Mouse (Mus musculus) small intestine, adult 2 months (tissue): ENCODE data around the gene Gsk3b. TPM values are rescaled to one million over a fixed set of nuclear protein-coding genes. Genes with fewer than 3 reads are reported as not detected.

ENCODE experiments used
- H3K27ac ChIP-seq: fragments of 200-500 bp; 2 replicates; pipeline ENCODE4 v1.5.1; 2012; ENCODE audit warnings: low read depth, low read length, control low read depth, inconsistent platforms; ENCODE audit not compliant: insufficient read depth
- H3K27me3 ChIP-seq: fragments of 200-500 bp; 2 replicates; pipeline ENCODE4 v1.6.1; 2012; ENCODE audit warnings: mild to moderate bottlenecking, moderate library complexity, low read length, inconsistent platforms; ENCODE audit not compliant: control insufficient read depth, insufficient read depth
- H3K36me3 ChIP-seq: fragments of 200-500 bp; 2 replicates; pipeline ENCODE4 v1.6.1; 2012; ENCODE audit warnings: mild to moderate bottlenecking, low read length, control low read depth, inconsistent platforms; ENCODE audit not compliant: control insufficient read depth, insufficient read depth
- H3K4me1 ChIP-seq: fragments of 200-500 bp; 2 replicates; pipeline ENCODE4 v1.6.1; 2012; ENCODE audit warnings: low read length, inconsistent platforms, mixed read lengths; ENCODE audit not compliant: control insufficient read depth, insufficient read depth, insufficient read length
- H3K4me3 ChIP-seq: fragments of 200-500 bp; 2 replicates; pipeline ENCODE4 v1.5.1; 2012; ENCODE audit warnings: low read depth, mild to moderate bottlenecking, control low read depth, inconsistent platforms, low read length, moderate library complexity
- CTCF ChIP-seq: fragments of 200-500 bp; IDR thresholded peaks from 2 replicates; pipeline ENCODE4 v1.5.1; 2012; ENCODE audit warnings: low read depth, mild to moderate bottlenecking, control low read depth, inconsistent platforms, low read length, moderate library complexity, mixed read lengths; ENCODE audit not compliant: insufficient replicate concordance, insufficient read length; ENCODE audit errors: extremely low read depth
- POLR2A ChIP-seq: fragments of 200-500 bp; IDR thresholded peaks from 2 replicates; pipeline ENCODE4 v1.6.1; 2012; ENCODE audit warnings: low read depth, mild to moderate bottlenecking, control low read depth, inconsistent platforms, low read length, moderate library complexity
- WGBS: fragments of 180-500 bp; shearing (Covaris S2); methylation state at CpG from one replicate; pipeline ENCODE4 v1.1.7; 2018; 5-methylcytosine and 5-hydroxymethylcytosine counted together
- polyA plus RNA-seq: library from polyadenylated mRNA; depleted of rRNA; stranded (reverse); fragments of >200 nt; gene quantifications from 2 replicates; pipeline ENCODE4 v1.2.3, GENCODE M21; 2012

Gene Gsk3b
- polyA plus RNA-seq, 1 experiment: 18.7 TPM

DNA sequence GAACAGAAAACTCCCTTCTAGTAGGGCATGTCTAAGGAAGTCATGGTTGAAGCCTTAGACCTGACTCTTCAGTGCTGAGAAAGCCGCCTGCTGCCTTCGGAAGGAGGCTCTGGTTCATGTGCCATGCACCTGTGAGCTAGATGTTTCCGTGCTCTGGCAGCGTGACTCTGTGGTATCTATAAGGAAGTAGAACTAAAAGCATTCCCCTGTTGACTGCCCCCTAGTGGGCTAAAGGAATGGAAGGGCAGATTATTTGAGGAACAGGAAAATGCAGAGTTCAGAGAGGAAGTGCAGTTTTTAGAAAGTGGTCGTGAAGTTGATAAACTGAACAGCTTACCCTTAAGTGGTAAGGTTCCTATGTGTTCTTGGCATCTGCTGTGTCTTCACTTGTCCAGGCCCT lies 150.9 kb downstream of the Gsk3b start:
- H3K4me1 ChIP-seq: no peaks in the 10 kb centered on the region
- H3K36me3 ChIP-seq: peaks cover 17% of the 10 kb centered on the region
- H3K27me3 ChIP-seq: no peaks in the 10 kb centered on the region
- no peak overlapping the region for H3K27ac ChIP-seq
- 18% methylated on average over 5 of the region's 5 CpGs for WGBS
- TF ChIP-seq POLR2A (no peak), CTCF (0 out of 2 replicates have a peak, but pooled peaks have one; percentile 27)
- H3K4me3 ChIP-seq: no peak overlapping the region

DNA sequence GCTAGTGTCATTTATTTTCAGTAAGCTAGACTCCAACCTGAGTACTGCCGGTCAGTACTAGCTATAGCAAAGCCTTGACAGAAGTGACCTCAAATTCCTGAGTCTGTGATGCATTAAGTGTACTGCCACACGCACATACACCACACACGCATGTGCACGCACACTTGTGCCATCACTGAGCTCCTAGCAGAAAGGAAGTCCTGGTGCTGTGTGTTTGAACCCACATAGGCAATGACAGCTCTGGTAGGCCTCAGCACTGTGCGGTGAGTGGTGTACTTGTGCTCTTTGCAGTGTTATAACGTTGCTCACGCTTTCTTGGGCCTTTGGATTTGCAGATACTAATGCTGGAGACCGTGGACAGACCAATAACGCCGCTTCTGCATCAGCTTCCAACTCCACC lies 151.4 kb downstream of the Gsk3b start:
- H3K4me3 ChIP-seq: no peak overlapping the region
- 96% methylated on average over 10 of the region's 10 CpGs for WGBS
- H3K27ac ChIP-seq: no peak overlapping the region
- TF ChIP-seq POLR2A (no peak), CTCF (no peak)
- no peaks in the 10 kb centered on the region for H3K4me1 ChIP-seq
- H3K36me3 ChIP-seq: peaks cover 17% of the 10 kb centered on the region
- H3K27me3 ChIP-seq: no peaks in the 10 kb centered on the region

DNA sequence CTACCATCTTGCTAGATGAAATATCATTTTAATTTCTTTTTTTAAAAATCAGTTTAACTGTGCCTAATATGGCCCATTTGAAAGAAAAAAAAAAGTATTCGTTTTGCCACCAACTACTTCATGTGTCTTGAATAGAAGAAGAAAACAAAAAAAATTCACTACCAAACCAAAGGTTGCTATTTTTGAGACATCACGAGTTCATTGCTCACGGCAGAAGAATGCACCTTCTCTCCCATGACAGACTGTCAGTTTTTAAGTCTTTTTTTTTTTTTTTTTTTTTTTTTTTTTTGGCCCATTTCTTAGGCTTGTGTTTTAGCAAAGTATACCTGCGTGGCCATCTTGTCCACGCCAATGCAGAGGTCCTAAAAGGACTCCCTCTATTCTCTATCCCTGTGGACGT lies 155.3 kb downstream of the Gsk3b start:
- H3K27ac ChIP-seq: no peak overlapping the region
- TF ChIP-seq CTCF: no peak
- no peak for TF ChIP-seq POLR2A
- no peak overlapping the region for H3K4me3 ChIP-seq
- H3K27me3 ChIP-seq: no peaks in the 10 kb centered on the region
- 90% methylated on average over 6 of the region's 6 CpGs for WGBS
- no peaks in the 10 kb centered on the region for H3K4me1 ChIP-seq
- H3K36me3 ChIP-seq: peaks cover 17% of the 10 kb centered on the region

DNA sequence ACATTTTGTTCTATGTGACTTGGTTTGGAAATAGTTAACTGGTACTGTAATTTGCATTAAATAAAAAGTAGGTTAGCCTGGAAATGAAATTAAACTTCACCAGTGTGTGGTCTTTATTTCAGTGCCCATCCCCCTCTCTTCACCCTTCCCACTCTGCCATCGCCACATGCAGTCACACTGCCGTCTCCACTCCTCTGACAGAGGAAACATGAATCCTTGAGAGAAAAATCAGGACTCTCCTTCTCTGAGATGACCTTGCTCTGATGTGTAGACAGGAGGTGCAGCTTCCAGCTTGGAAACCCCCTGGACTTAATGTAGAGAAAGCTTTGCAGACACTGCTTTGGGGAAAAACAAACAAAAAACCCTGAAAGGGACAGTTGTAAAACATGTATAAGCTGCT lies 156.6 kb downstream of the Gsk3b start:
- H3K36me3 ChIP-seq: peaks cover 19% of the 10 kb centered on the region
- no peaks in the 10 kb centered on the region for H3K4me1 ChIP-seq
- no peak overlapping the region for H3K4me3 ChIP-seq
- TF ChIP-seq POLR2A (no peak), CTCF (no peak)
- 90% methylated on average over 2 of the region's 2 CpGs for WGBS
- no peaks in the 10 kb centered on the region for H3K27me3 ChIP-seq
- H3K27ac ChIP-seq: no peak overlapping the region

DNA sequence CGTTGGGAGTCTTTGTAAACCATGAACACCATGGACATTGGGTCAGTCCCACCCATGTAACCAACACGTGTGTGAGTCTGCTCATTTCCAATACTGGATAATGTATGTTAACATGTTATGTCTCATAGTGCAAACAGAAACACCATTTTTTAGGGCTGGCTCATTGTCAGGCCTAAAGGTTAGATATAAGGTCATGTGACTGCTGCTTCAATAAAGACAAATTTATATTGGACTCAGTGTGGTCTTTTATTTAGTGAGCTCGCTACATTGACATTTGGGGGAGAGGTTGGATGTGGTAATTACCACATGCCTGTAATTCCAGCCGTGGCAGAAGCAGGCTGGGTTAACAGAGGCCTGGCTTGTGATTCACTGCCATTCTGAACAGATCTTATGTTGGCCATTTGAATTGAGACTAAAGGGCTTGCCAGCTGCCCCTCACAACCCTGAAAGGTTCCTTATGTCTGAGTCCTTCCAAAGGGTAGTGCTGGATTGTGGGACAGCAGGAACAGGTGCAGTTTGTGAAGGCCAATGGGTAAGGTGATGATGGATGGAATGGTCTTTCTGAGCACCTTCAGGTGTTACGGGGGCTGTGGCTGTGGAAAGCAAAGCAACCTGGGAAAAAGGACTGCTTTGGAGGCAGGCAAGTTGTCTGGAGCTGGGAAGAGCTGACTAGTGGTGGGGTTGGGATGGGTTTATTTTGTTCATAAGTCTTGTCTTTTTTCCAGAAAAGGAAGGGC lies 157.2 kb downstream of the Gsk3b start:
- Histone ChIP-seq H3K27ac (no peak overlapping the region), H3K4me1 (no peaks in the 10 kb centered on the region), H3K36me3 (peaks cover 25% of the 10 kb centered on the region), H3K27me3 (no peaks in the 10 kb centered on the region), H3K4me3 (no peak overlapping the region)
- 67% methylated on average over 5 of the region's 5 CpGs for WGBS
- TF ChIP-seq CTCF (no peak), POLR2A (no peak)

DNA sequence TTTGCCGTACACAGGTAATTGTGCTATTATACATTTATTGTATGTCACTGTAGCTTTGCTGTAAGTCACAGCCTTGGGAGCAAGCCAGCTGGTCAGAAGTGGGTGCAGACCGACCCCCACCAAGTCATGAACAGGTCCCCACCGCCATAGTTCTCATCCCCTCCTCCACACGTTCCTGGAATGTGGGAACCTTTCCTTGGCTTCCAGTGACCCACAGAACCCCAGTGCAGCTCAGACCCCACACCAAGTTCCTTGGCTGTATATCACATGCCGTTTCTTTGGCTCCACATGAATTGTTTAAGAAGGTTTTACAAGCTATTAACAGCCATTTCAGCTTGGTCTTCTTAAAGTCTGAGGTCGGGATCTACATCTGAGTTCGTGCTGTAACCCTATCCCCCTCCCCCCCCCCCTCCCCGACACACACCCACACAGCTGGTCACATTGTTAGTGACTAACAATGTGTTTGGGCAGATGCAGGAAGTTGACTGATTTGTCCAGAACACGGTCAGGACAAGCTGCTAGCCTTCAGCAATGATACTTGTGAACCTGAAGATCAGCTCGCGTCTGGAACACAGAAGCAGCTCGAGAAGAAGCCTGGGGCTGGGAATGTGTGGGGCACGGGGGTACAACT lies 159.6 kb downstream of the Gsk3b start:
- Histone ChIP-seq H3K4me1 (no peaks in the 10 kb centered on the region), H3K36me3 (peaks cover 31% of the 10 kb centered on the region), H3K27ac (no peak overlapping the region), H3K27me3 (no peaks in the 10 kb centered on the region), H3K4me3 (no peak overlapping the region)
- TF ChIP-seq CTCF: no peak
- TF ChIP-seq POLR2A: no peak
- WGBS: 49% methylated on average over 13 of the region's 13 CpGs

DNA sequence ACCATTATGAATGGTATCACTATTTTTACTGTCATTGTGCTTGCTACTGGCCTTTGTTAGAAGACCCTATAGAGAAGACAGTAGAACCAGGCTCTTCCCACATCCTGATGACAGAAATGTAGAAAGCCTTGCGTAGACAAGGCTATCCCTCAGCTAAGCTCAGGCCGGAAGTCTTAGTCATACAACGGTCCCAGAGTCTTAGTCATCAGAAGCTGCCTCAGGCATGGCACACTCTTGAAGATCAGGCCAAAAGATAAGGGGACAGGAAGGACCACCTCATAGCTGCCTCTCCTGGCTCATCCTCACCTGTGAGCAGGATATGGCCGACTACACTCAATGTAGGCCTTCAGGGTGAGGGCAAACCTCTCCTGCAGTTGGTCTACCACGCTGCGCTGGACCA lies 161.7 kb downstream of the Gsk3b start:
- H3K27ac ChIP-seq: no peak overlapping the region
- WGBS: 90% methylated on average over 6 of the region's 6 CpGs
- TF ChIP-seq CTCF: no peak
- TF ChIP-seq POLR2A: no peak
- H3K36me3 ChIP-seq: peaks cover 44% of the 10 kb centered on the region
- H3K27me3 ChIP-seq: no peaks in the 10 kb centered on the region
- no peaks in the 10 kb centered on the region for H3K4me1 ChIP-seq
- no peak overlapping the region for H3K4me3 ChIP-seq

DNA sequence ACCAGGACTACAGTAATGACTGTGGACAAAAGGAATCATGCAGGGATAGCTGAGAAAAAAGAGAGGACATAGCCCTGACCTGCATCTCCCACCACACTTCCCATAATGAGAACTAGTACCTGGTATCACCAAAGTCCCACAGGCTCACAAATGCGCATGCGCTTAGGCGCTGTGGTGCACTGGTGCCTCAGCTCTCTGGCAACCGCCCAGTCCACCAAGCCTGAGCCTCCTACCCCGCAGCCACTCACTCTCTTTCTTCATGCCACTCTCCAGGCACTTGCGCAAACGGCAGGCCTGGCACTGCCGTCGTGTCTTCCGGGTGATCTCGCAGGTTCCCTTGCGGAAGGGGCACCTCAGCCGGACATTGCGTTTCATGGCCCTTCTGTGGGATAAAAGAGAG lies 165.2 kb downstream of the Gsk3b start:
- 87% methylated on average over 14 of the region's 14 CpGs for WGBS
- no peak for TF ChIP-seq POLR2A
- no peak for TF ChIP-seq CTCF

More for the DNA sequence above, 165.2 kb downstream of the Gsk3b start:
- Histone ChIP-seq H3K27ac (no peak overlapping the region), H3K27me3 (no peaks in the 10 kb centered on the region), H3K36me3 (peaks cover 53% of the 10 kb centered on the region), H3K4me3 (no peak overlapping the region), H3K4me1 (no peaks in the 10 kb centered on the region)
